Comparison of ENCODE assay signal across 22 mouse cellular contexts in genomic region chr6:140664611-140665010, GRCm38 (mm10).
"Had no signal": no experiment of that assay in that cellular context is flagged by ENCODE, and none has a peak within 500 bp of the region (broad histone marks: within the 10 kb centered on the region; RNA-seq: fewer than 3 reads in every experiment).

No protein-coding gene starts in this region.

- H3K4me1 ChIP-seq: stomach, embryonic 15.5 days had no signal

- DNase-seq: kidney, adult 18-20 months; kidney, adult 9 months; layer of hippocampus, adult 9-11 months; liver, postnatal 0 days; lung, embryonic 14.5 days; midbrain, embryonic 14.5 days; right cerebral cortex, adult 18-20 months; right cerebral cortex, postnatal 14 days; spleen, adult 18-20 months; thymus, postnatal 25 days had no signal

- ATAC-seq: liver, postnatal 0 days; lung, postnatal 0 days had no signal

- H3K4me2 ChIP-seq: limb, embryonic 13.5 days; liver, embryonic 11.5 days; lung, embryonic 14.5 days; midbrain, embryonic 11.5 days; neural tube, embryonic 12.5 days; neural tube, embryonic 15.5 days; stomach, embryonic 15.5 days had no signal

- H3K4me3 ChIP-seq: layer of hippocampus, adult 2 months; limb, embryonic 10.5 days; limb, embryonic 13.5 days; neural tube, embryonic 12.5 days; neural tube, embryonic 15.5 days; stomach, embryonic 15.5 days had no signal

- H3K27ac ChIP-seq: kidney, postnatal 0 days; layer of hippocampus, adult 2 months; limb, embryonic 10.5 days; limb, embryonic 13.5 days; liver, embryonic 14.5 days; macrophage; neural tube, embryonic 12.5 days; stomach, embryonic 15.5 days had no signal

- H3K27me3 ChIP-seq: limb, embryonic 13.5 days; neural tube, embryonic 12.5 days; neural tube, embryonic 15.5 days; stomach, embryonic 15.5 days had no signal

- H3K9ac ChIP-seq: limb, embryonic 13.5 days; liver, embryonic 14.5 days; liver, postnatal 0 days; lung, embryonic 14.5 days; neural tube, embryonic 12.5 days; neural tube, embryonic 15.5 days; stomach, embryonic 15.5 days had no signal

- H3K36me3 ChIP-seq: limb, embryonic 10.5 days; neural tube, embryonic 12.5 days; neural tube, embryonic 15.5 days; stomach, embryonic 15.5 days had no signal
